Mouse (Mus musculus) liver, adult 2 months (tissue): ENCODE data around the gene Cct5. TPM values are rescaled to one million over a fixed set of nuclear protein-coding genes. Genes with fewer than 3 reads are reported as not detected.
"Not testable (repeated sequence)": the region's sequence is repeated elsewhere in the genome, so short reads cannot be mapped to it uniquely, and the experiment has no call there.

Experiments
- DNase-seq: peaks from one replicate; pipeline ENCODE4 v3.0.0-alpha.2; 2011; ENCODE audit warnings: low read depth, low spot score; ENCODE audit errors: extremely low read depth
- H3K27ac ChIP-seq: fragments of 200-500 bp; replicated peaks from 2 replicates; pipeline ENCODE4 v1.5.1; 2012; ENCODE audit warnings: low read depth, mild to moderate bottlenecking, control low read depth, inconsistent platforms, low read length; ENCODE audit not compliant: insufficient read depth
- H3K27me3 ChIP-seq: fragments of 200-500 bp; 2 replicates; pipeline ENCODE4 v1.6.1; 2012; ENCODE audit warnings: mild to moderate bottlenecking, moderate library complexity, low read length, inconsistent platforms; ENCODE audit not compliant: control insufficient read depth, insufficient read depth
- H3K36me3 ChIP-seq: fragments of 200-500 bp; 2 replicates; pipeline ENCODE4 v1.6.1; 2012; ENCODE audit warnings: low read length, inconsistent platforms; ENCODE audit not compliant: control insufficient read depth, insufficient read depth
- H3K4me1 ChIP-seq: fragments of 200-500 bp; 2 replicates; pipeline ENCODE4 v1.6.1; 2011; ENCODE audit warnings: low read length; ENCODE audit not compliant: control insufficient read depth, insufficient read depth
- H3K4me3 ChIP-seq: fragments of 200-500 bp; 2 replicates; pipeline ENCODE4 v1.5.1; 2011; ENCODE audit warnings: low read depth, mild to moderate bottlenecking, control low read depth, low read length, moderate library complexity; ENCODE audit not compliant: insufficient read depth
- H3K79me2 ChIP-seq: fragments of 200-500 bp; 2 replicates; pipeline ENCODE4 v1.6.1; 2012; ENCODE audit warnings: inconsistent platforms, mild to moderate bottlenecking, low read length, moderate library complexity; ENCODE audit not compliant: control insufficient read depth, insufficient read depth
- H3K9ac ChIP-seq: fragments of 200-500 bp; 2 replicates; pipeline ENCODE4 v1.6.1; 2012; ENCODE audit warnings: low read depth, mild to moderate bottlenecking, control low read depth, inconsistent platforms, low read length
- CTCF ChIP-seq: fragments of 200-500 bp; IDR thresholded peaks from 2 replicates; pipeline ENCODE4 v1.5.1; 2011; ENCODE audit warnings: low read depth, low read length, control low read depth
- POLR2A ChIP-seq: fragments of 200-500 bp; IDR thresholded peaks from 2 replicates; pipeline ENCODE4 v1.6.1; 2011; ENCODE audit warnings: low read length, control low read depth; ENCODE audit not compliant: insufficient read depth; ENCODE audit errors: extremely low read depth
- WGBS: fragments of 180-500 bp; shearing (Covaris S2); methylation state at CpG from one replicate; pipeline ENCODE4 v1.1.7; 2018; 5-methylcytosine and 5-hydroxymethylcytosine counted together
- polyA plus RNA-seq: library from polyadenylated mRNA; depleted of rRNA; stranded (reverse); fragments of >200 nt; gene quantifications from 2 replicates; pipeline ENCODE4 v1.2.3, GENCODE M21; 2012
- total RNA-seq: library from RNA; depleted of rRNA; stranded (reverse); fragments of >200 nt; gene quantifications from 2 replicates; pipeline ENCODE4 v1.2.3, GENCODE M21; 2014

Cct5 gene
- total and polyA plus RNA-seq, 2 experiments: 73.6 to 180 TPM

DNA sequence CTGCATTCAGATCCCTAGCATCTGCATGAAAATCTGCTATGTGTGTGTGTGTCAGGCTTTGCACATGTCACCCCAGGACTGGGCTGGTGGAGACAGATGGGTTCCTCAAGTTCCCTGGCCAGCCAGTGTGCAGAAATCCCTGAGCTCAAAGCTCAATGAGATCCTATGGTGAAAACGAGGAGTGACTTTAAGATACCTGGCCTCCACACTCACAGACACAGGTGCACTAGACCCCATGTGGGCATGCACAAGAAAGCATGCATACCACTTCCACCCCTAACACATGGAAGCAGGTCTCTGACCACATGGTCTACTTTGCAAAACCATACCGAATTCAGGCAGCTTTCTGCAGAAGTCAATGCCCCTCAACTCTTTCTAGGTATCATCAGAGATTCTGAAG lies 13.8 kb downstream of the Cct5 start:
- WGBS: 76% methylated on average over 2 of the region's 2 CpGs
- TF ChIP-seq CTCF: no peak
- TF ChIP-seq POLR2A: no peak
- H3K4me3 ChIP-seq: no peak overlapping the region

DNA sequence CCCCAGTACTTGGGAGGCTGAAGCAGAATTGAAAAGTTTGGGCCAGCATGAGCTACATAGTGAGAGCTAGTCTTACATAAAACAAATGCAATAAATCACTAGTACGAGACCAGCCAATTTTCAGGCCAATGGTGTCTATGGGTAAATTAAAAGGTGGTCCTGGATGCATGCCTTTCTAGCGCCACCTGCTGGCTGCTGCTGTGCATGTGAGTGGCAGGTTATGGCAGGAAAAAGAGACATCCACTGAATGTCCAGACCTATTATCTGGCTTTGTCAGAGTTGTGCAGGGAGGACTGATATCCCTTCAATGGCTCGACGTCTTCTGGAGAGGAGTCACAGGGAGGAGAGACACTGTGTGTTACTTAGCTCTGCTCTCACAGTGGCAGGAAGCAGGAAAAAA lies 15.1 kb downstream of the Cct5 start:
- Histone ChIP-seq H3K4me1 (peaks cover 20% of the 10 kb centered on the region), H3K27me3 (no peaks in the 10 kb centered on the region), H3K9ac (no peak overlapping the region), H3K79me2 (no peaks in the 10 kb centered on the region), H3K27ac (no peak overlapping the region), H3K4me3 (no peak overlapping the region), H3K36me3 (peaks cover 39% of the 10 kb centered on the region)
- WGBS: 6% methylated on average over 4 of the region's 4 CpGs
- TF ChIP-seq CTCF (peak; percentile 98), POLR2A (no peak)
- peak; percentile 69 for DNase-seq

More for the DNA sequence above, 13.8 kb downstream of the Cct5 start:
- H3K27me3 ChIP-seq: no peaks in the 10 kb centered on the region
- no peaks in the 10 kb centered on the region for H3K79me2 ChIP-seq
- no peak overlapping the region for H3K9ac ChIP-seq
- H3K36me3 ChIP-seq: peaks cover 48% of the 10 kb centered on the region
- H3K27ac ChIP-seq: no peak overlapping the region
- peaks cover 10% of the 10 kb centered on the region for H3K4me1 ChIP-seq
- DNase-seq: no peak

DNA sequence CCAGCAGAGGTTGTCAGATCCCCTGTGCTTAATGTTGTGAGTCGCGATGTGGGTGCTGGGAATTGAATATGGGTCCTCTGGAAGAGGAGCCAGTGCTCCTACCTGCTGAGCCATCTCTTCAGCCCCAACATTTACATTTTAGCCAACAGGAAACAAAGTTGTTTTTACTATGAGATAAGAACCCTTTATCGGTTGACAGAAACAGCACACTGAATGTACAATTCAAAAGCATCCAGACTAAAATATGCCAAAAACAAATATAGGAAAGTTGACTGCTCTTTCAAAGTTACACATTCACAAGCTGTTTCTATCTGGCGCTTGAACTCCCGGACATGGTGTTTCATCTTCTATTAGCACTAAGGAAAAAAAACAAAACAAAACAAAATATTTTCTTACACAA lies 15.5 kb downstream of the Cct5 start:
- DNase-seq: no peak
- Histone ChIP-seq H3K27me3 (no peaks in the 10 kb centered on the region), H3K79me2 (no peaks in the 10 kb centered on the region), H3K4me3 (no peak overlapping the region), H3K9ac (no peak overlapping the region), H3K36me3 (peaks cover 34% of the 10 kb centered on the region), H3K27ac (no peak overlapping the region), H3K4me1 (peaks cover 22% of the 10 kb centered on the region)
- TF ChIP-seq POLR2A (no peak), CTCF (no peak)
- WGBS: 55% methylated on average over 5 of the region's 5 CpGs

DNA sequence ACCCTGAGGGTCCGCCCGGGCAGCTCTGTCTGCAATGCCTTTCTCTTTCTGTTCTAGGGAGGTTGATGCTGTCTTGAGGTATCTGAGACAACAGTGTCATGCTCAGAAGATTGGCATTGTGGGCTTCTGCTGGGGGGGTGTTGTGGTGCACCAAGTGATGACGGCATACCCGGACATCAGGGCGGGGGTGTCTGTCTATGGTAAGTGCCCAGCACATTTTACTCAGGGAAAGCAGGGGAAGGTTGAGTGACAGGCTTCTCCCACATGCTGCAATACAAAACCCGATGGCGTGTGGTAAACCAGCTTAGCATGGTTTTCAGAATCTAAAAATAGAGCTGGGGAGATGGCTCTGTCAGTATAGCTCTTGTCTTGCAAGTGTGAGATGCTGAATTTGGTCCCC lies 16.4 kb downstream of the Cct5 start:
- TF ChIP-seq CTCF: no peak
- TF ChIP-seq POLR2A: no peak
- Histone ChIP-seq H3K79me2 (no peaks in the 10 kb centered on the region), H3K4me3 (no peak overlapping the region), H3K27ac (no peak overlapping the region), H3K27me3 (no peaks in the 10 kb centered on the region), H3K9ac (no peak overlapping the region), H3K4me1 (peaks cover 22% of the 10 kb centered on the region), H3K36me3 (peaks cover 26% of the 10 kb centered on the region)
- WGBS: 90% methylated on average over 7 of the region's 7 CpGs
- DNase-seq: no peak

DNA sequence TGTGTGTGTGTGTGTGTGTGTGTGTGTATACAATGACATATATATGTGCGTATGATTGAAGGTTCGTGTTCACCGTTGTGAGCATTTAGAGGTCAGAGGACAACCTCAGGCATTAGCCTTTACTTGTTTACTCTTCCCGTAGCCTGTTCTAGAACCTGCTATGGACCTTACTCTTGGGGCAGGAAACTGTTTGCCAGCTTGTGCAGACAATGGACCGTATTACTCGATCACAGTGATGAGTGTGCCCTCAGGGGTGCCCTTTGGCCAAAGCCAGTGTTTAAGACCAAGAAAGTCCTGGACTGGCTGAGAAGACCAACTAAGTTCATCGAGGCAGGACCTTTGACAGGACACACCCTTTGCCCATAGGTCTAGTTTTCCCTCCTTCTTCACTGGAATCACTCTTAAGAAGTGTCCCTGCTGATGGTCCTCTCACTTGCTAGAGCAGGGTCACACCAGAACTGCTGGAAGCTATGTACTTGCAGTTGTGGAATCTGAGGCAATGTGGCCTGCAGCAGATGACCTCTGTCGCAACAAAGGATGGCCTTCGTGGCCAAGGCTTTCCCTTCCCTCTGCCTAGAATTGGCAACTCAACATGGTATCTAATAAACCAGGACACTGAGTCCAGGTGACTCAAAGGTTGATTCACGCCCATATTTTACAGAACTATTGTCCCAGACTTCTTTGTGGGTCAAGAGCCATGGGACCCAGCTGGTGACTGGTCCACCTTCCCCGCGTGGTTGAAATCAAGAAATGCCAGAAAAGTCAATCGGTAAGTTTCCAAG lies 18.1 kb downstream of the Cct5 start:
- TF ChIP-seq CTCF: no peak
- TF ChIP-seq POLR2A: no peak
- peak; percentile 100 for DNase-seq
- 18% methylated on average over 13 of the region's 13 CpGs for WGBS
- H3K4me1 ChIP-seq: peaks cover 22% of the 10 kb centered on the region
- no peaks in the 10 kb centered on the region for H3K79me2 ChIP-seq
- H3K4me3 ChIP-seq: no peak overlapping the region
- H3K36me3 ChIP-seq: peaks cover 11% of the 10 kb centered on the region; the same call in 1 of the 2 replicates
- no peak overlapping the region for H3K9ac ChIP-seq
- H3K27me3 ChIP-seq: no peaks in the 10 kb centered on the region
- peak overlapping the region; percentile 88 for H3K27ac ChIP-seq

DNA sequence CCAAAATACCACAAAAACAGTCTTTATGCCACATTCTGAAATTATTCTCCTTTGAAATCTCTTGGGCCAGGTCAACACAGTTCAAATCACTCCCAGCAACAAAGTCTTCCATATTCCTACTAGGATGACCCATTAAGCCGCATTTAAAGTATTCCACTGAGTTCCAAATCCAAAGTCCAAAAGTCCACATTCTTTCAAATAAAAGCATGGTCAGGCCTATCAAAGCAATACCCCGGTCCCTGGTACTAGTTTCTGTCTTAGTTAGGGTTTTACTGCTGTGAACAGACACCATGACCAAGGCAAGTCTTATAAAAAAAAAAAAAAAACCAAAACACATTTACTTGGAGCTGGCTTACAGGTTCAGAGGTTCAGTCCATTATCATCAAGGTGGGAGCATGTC lies 20.5 kb downstream of the Cct5 start:
- peaks cover 24% of the 10 kb centered on the region for H3K4me1 ChIP-seq

More for the DNA sequence above, 20.5 kb downstream of the Cct5 start:
- not testable (repeated sequence) for H3K4me3 ChIP-seq, H3K9ac ChIP-seq, H3K36me3 ChIP-seq, H3K27me3 ChIP-seq, H3K79me2 ChIP-seq
- DNase-seq: peak; percentile 60
- H3K27ac ChIP-seq: peak overlapping the region; percentile 56
- 26% methylated on average over 2 of the region's 2 CpGs for WGBS
